8 mouse cellular contexts compared by ENCODE assay signal in the genomic region with DNA sequence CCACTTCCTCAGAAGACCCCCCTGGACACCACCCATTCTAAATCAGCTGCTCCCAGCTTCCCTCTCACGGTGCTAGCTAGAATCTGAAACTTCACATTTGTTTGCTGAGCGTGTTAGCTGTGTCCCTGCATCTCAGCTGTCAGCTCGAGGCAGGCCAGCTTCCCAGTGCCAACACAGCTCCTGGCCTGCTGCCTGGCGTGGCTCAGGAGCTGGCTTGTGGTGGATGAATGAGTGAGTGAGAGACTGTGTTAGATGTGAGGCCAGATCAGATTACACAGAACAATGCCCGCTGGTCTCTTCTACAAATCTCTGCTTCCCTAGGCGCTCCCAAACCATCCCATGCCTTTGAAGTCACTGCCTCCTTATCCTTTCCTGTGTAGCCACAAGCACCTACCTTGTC. TPM values are rescaled to one million over a fixed set of nuclear protein-coding genes. Genes with fewer than 3 reads are reported as not detected.
DNase-seq lines count a peak whose midpoint lies in the region; ATAC-seq lines count a peak whose summit lies in the region.

No protein-coding gene starts in this region.

- intact Hi-C loops in left cerebral cortex, postnatal 25 days (cut with DNase I), result no loop called here

- no peaks in the 10 kb centered on the region for H3K36me3 ChIP-seq in forebrain, embryonic 13.5 days (ENCODE audit: poor library complexity, severe bottlenecking)
- peaks cover 38% of the 10 kb centered on the region for H3K36me3 ChIP-seq in forebrain, embryonic 10.5 days (replicated peaks)
- peaks cover 84% of the 10 kb centered on the region for H3K36me3 ChIP-seq in heart, embryonic 14.5 days (ENCODE audit: control insufficient read depth, insufficient read depth, low read length)

- DNase-seq in forebrain, embryonic 10.5 days (ENCODE audit: extremely low spot score, low spot score), result no peak
- peak; percentile 90 for DNase-seq in 3T3-L1 (ENCODE audit: low read depth, low spot score)
- DNase-seq in cerebellum, postnatal 25 days, result peak; percentile 82 to 89
- peak; percentile 76 to 91 for DNase-seq in left cerebral cortex, postnatal 25 days (ENCODE audit: low spot score in 2 of 2)
- DNase-seq in skeletal muscle tissue, adult 2 months (ENCODE audit: low read depth, low spot score), result peak; percentile 73
- DNase-seq in embryo, embryonic 10.5 days (ENCODE audit: low spot score), result no peak

- peak overlapping the region; percentile 51 for H3K27ac ChIP-seq in forebrain, embryonic 13.5 days
- no peak overlapping the region for H3K27ac ChIP-seq in forebrain, embryonic 10.5 days
- peak overlapping the region; percentile 6 to 55; a peak in 2 of 4 replicates for H3K27ac ChIP-seq in heart, embryonic 14.5 days (replicated peaks in 1 of 2; ENCODE audit: control insufficient read depth in 1 of 2, insufficient read depth in 1 of 2, low read depth in 2 of 2, low read length in 2 of 2)

- no peak overlapping the region for H3K9ac ChIP-seq in forebrain, embryonic 13.5 days
- H3K9ac ChIP-seq in heart, embryonic 14.5 days (ENCODE audit: low read length), result peak overlapping the region; percentile 21; the same call in 1 of the 2 replicates

- H3K4me3 ChIP-seq in forebrain, embryonic 13.5 days, result no peak overlapping the region
- H3K4me3 ChIP-seq in forebrain, embryonic 10.5 days, result no peak overlapping the region
- H3K4me3 ChIP-seq in heart, embryonic 14.5 days (ENCODE audit: control insufficient read depth in 1 of 2, insufficient read depth in 1 of 2, low read depth in 1 of 2, low read length in 2 of 2), result no peak overlapping the region

- peak; percentile 76 for ATAC-seq in forebrain, embryonic 13.5 days
- peak; percentile 42; the same call in 1 of the 2 replicates for ATAC-seq in heart, embryonic 14.5 days (ENCODE audit: insufficient number of reproducible peaks, insufficient read depth, low FRiP score, low read depth)

- peaks cover 19% of the 10 kb centered on the region for H3K4me1 ChIP-seq in forebrain, embryonic 13.5 days
- H3K4me1 ChIP-seq in forebrain, embryonic 10.5 days, result peaks cover 15% of the 10 kb centered on the region
- H3K4me1 ChIP-seq in heart, embryonic 14.5 days (ENCODE audit: control insufficient read depth in 2 of 2, insufficient read depth in 2 of 2, low read length in 2 of 2), result peaks cover 12 to 24% of the 10 kb centered on the region in 2 experiments; a peak in 3 of 4 replicates

- H3K27me3 ChIP-seq in forebrain, embryonic 13.5 days, result no peaks in the 10 kb centered on the region
- no peaks in the 10 kb centered on the region for H3K27me3 ChIP-seq in forebrain, embryonic 10.5 days (ENCODE audit: poor library complexity, severe bottlenecking)
- no peaks in the 10 kb centered on the region for H3K27me3 ChIP-seq in heart, embryonic 14.5 days (ENCODE audit: control insufficient read depth, insufficient read depth, low read length)

- H3K9me3 ChIP-seq in forebrain, embryonic 13.5 days (replicated peaks), result no peaks in the 10 kb centered on the region
- no peaks in the 10 kb centered on the region for H3K9me3 ChIP-seq in forebrain, embryonic 10.5 days
- H3K9me3 ChIP-seq in heart, embryonic 14.5 days (ENCODE audit: control insufficient read depth, low read length), result no peaks in the 10 kb centered on the region

- 0 out of 2 replicates have a peak overlapping the region, but pooled peaks have one; percentile 10 for H3K4me2 ChIP-seq in forebrain, embryonic 13.5 days
- peak overlapping the region; percentile 11; the same call in 1 of the 2 replicates for H3K4me2 ChIP-seq in heart, embryonic 14.5 days (ENCODE audit: low read length)

- 32% methylated on average over 6 of the region's 6 CpGs for WGBS in forebrain, embryonic 13.5 days
- WGBS in forebrain, embryonic 10.5 days, result 51% methylated on average over 6 of the region's 6 CpGs
- 25% methylated on average over 6 of the region's 6 CpGs for WGBS in heart, embryonic 14.5 days

RNA-seq across cellular contexts. Expression of a gene that starts 59.3 kb away (rescaled TPM):
- 0.34 and 0.69 TPM in 2 replicates for polyA plus RNA-seq in forebrain, embryonic 13.5 days (2015; fragmentation: Nextera tagmentation; extraction: Ambion mirVana)
- polyA plus RNA-seq in forebrain, embryonic 10.5 days (2016; fragmentation: Nextera tagmentation; extraction: Ambion mirVana), result 1.4 and 1.7 TPM in 2 replicates
- 39.3 and 39.7 TPM in 2 replicates for polyA plus RNA-seq in heart, embryonic 14.5 days (2014; fragmentation: Nextera tagmentation; extraction: Ambion mirVana)
- total RNA-seq in left cerebral cortex, postnatal 25 days (2021), result under 1 TPM in 1 of 2 experiments, not detected in 1; 0.62 TPM

Comparison
In these comparisons a context has a peak if more than half of its experiments do, and no peak if none do; other contexts are left out.
1. DNase-seq: peak in 3T3-L1 (single experiment), cerebellum, postnatal 25 days (2 of 2), left cerebral cortex, postnatal 25 days (2 of 2) and skeletal muscle tissue, adult 2 months (single experiment); none in forebrain, embryonic 10.5 days (single experiment) and embryo, embryonic 10.5 days (single experiment).
2. RNA of a gene that starts 59.3 kb away (polyA plus RNA-seq): 39.3 to 39.7 TPM in heart, embryonic 14.5 days; 1.4 to 1.7 TPM in forebrain, embryonic 10.5 days and 0.34 to 0.69 TPM in forebrain, embryonic 13.5 days; every median in the first group is over 10 times any median in the second.